Mouse (Mus musculus) ES-Bruce4 (cell line): Measurements from ENCODE around the gene Pus3. TPM values are rescaled to one million over a fixed set of nuclear protein-coding genes. Genes with fewer than 3 reads are reported as not detected.
"Not testable (repeated sequence)": the region's sequence is repeated elsewhere in the genome, so short reads cannot be mapped to it uniquely, and the experiment has no call there.

ENCODE experiments used
- H3K27ac ChIP-seq: 2 replicates; pipeline ENCODE4 v1.5.1; 2012; ENCODE audit warnings: low read length, inconsistent platforms; ENCODE audit not compliant: insufficient read depth
- H3K27me3 ChIP-seq: 2 replicates; pipeline ENCODE4 v1.6.1; 2012; ENCODE audit warnings: mild to moderate bottlenecking, low read length, inconsistent platforms; ENCODE audit not compliant: control insufficient read depth, poor library complexity, insufficient read depth, severe bottlenecking
- H3K36me3 ChIP-seq: 2 replicates; pipeline ENCODE4 v1.6.1; 2012; ENCODE audit warnings: inconsistent platforms, mild to moderate bottlenecking, low read length, moderate library complexity; ENCODE audit not compliant: control insufficient read depth, poor library complexity, insufficient read depth, severe bottlenecking
- H3K4me1 ChIP-seq: one replicate; pipeline ENCODE4 v1.8.1; 2011; ENCODE audit warnings: low read length; ENCODE audit not compliant: control insufficient read depth, insufficient read depth
- H3K4me3 ChIP-seq: 2 replicates; pipeline ENCODE4 v1.5.1; 2011; ENCODE audit warnings: low read depth, mild to moderate bottlenecking, low read length
- H3K9ac ChIP-seq: 2 replicates; pipeline ENCODE4 v1.6.1; 2012; ENCODE audit warnings: low read depth, mild to moderate bottlenecking, inconsistent platforms; ENCODE audit not compliant: poor library complexity, severe bottlenecking
- H3K9me3 ChIP-seq: replicated peaks from 2 replicates; pipeline ENCODE4 v1.6.1; 2012; ENCODE audit warnings: mild to moderate bottlenecking, low read length, inconsistent platforms; ENCODE audit not compliant: control insufficient read depth, poor library complexity, insufficient read depth, severe bottlenecking
- CTCF ChIP-seq: IDR thresholded peaks from one replicate; pipeline ENCODE4 v1.8.1; 2011; ENCODE audit warnings: low read depth, low read length
- EP300 ChIP-seq: IDR thresholded peaks from 2 replicates; pipeline ENCODE4 v1.6.1; 2011; ENCODE audit warnings: low read depth, low read length; ENCODE audit not compliant: insufficient read depth
- POLR2A ChIP-seq: IDR thresholded peaks from one replicate; pipeline ENCODE4 v1.8.1; 2011; ENCODE audit warnings: low read length; ENCODE audit not compliant: insufficient read depth
- polyA plus RNA-seq: library from polyadenylated mRNA; stranded (reverse); fragments of >200 nt; gene quantifications from 2 replicates; pipeline ENCODE4 v1.2.4, GENCODE M21; 2011; ENCODE audit warnings: low read depth; ENCODE audit not compliant: missing spikeins, insufficient read depth, insufficient read length

Gene Pus3
- polyA plus RNA-seq, 1 experiment, result 20.3 TPM

DNA sequence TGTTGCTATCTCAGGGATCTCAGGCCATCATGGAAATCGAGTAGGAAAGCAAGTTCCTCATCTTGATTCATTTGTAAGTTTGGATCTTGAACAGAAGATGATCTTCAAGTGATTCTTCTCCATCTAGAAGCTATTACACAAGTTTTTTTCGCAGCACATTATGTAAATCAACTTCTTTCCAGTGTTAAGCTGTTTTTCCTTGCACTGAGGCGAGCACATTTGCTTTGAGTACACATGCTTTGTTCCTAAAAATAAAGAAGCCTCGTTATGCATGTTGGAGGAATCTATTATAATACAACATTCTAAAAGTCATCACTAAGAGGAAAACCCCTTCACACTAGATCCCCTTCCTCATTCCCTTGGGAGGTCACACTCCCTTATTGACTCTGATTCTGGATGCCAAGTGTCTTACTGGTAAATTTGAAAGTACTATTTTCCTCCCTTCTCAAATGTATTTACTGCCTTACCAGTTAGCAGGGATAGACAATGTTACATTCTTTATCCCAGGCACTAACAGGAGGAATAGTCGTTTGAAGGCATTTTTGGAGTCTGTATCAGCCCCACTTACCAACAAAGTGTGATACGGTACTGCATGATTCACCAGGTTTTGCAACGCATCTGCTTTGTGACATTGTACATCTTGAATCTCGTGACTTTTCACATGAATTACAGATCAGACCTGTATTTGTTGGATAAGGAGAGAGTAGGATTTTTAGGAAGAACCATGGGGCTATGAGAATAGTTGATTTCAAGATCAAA, 49.4 kb downstream of the Pus3 start:
- no peaks in the 10 kb centered on the region for H3K4me1 ChIP-seq
- no peak overlapping the region for H3K9ac ChIP-seq
- H3K27ac ChIP-seq, result no peak overlapping the region
- no peak for TF ChIP-seq CTCF
- no peak for TF ChIP-seq EP300
- TF ChIP-seq POLR2A, result no peak
- no peaks in the 10 kb centered on the region for H3K27me3 ChIP-seq
- H3K4me3 ChIP-seq, result no peak overlapping the region
- H3K36me3 ChIP-seq, result no peaks in the 10 kb centered on the region
- no peaks in the 10 kb centered on the region for H3K9me3 ChIP-seq

DNA sequence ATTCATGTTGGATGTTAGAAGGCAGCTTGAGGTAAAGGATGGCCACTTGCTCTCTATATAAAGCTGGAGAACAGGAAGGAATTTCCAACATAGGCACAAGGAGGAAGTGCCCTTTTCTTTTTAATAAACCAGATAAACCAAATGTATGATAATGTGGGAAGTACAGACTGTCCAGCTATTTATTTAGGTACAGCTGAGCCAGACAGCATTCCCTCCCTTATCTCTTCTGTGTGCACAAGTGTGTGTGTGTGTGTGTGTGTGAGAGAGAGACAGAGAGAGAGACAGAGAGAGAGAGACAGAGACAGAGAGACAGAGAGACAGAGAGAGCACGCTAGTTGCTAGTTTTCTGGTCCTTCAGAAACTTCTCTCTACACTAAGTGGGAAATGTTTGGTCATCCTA, 53.4 kb downstream of the Pus3 start, which contains the start of gene Pate4:
Gene Pate4 (minus strand): TSS at position 101 of the 400 bp plus-strand sequence.
- Histone ChIP-seq H3K36me3 (no peaks in the 10 kb centered on the region), H3K9me3 (no peaks in the 10 kb centered on the region), H3K9ac (no peak within 1 kb of the TSS), H3K27ac (no peak within 1 kb of the TSS), H3K4me3 (no peak within 1 kb of the TSS), H3K27me3 (no peaks in the 10 kb centered on the region), H3K4me1 (no peaks in the 10 kb centered on the region)
- TF ChIP-seq CTCF (no peak), EP300 (no peak), POLR2A (no peak)

DNA sequence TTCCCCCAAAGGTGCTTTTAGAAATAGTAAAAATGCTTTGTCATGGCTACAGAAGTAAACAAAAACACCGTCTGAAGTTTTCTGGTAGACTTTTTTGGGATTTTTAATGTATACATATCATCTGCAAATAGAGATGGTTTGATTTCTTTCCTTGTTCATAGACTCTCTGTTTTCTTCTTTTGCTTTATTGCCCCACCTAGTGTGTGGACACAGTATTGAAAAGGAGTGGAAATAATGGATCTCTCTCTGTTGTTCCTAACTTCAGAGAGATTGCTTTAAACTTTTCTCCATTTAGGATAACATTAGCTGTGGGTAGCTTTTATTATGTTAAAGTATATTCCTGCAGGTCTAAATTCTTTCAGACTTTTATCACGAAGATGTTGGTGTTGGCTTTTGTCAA, 55.6 kb downstream of the Pus3 start:
- no peaks in the 10 kb centered on the region for H3K27me3 ChIP-seq
- no peaks in the 10 kb centered on the region for H3K4me1 ChIP-seq
- no peak overlapping the region for H3K27ac ChIP-seq
- H3K9me3 ChIP-seq, result no peaks in the 10 kb centered on the region
- no peaks in the 10 kb centered on the region for H3K36me3 ChIP-seq
- no peak overlapping the region for H3K9ac ChIP-seq
- H3K4me3 ChIP-seq, result no peak overlapping the region
- no peak for TF ChIP-seq POLR2A
- no peak for TF ChIP-seq EP300
- TF ChIP-seq CTCF, result no peak

DNA sequence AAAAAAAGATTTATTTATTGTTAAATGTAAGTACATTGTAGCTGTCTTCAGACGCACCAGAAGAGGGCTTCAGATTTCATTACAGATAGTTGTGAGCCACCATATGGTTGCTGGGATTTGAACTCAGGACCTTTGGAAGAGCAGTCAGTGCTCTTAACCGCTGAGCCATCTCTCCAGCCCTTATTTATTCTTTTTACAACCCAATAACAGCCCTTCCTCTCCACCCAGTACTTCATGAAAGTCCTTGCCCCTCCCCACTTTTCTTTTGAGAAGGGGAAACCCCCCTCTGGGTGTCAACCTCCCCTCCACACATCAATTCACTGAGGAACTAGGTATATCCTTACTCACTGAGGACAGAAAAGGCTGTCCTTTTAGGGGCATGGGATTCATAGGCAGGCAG, 58.4 kb downstream of the Pus3 start:
- not testable (repeated sequence) for H3K9me3 ChIP-seq, H3K27ac ChIP-seq, H3K9ac ChIP-seq, H3K36me3 ChIP-seq, H3K4me3 ChIP-seq, H3K4me1 ChIP-seq, H3K27me3 ChIP-seq

Other genes with a start within 250 kb of the Pus3 start
- 22.9 and 31.1 TPM in 2 replicates for gene Cdon, start 137.5 kb upstream of the Pus3 start, polyA plus RNA-seq
- gene Gm1113, start 40.3 kb upstream of the Pus3 start, polyA plus RNA-seq, result not detected in 2 replicates
- 2.2 and 2.4 TPM in 2 replicates for gene Ddx25, start 67 bp upstream of the Pus3 start, polyA plus RNA-seq
- gene Pate2, start 11.7 kb downstream of the Pus3 start, polyA plus RNA-seq, result 1.7 TPM in 2 replicates
- 26.1 and 29.5 TPM in 2 replicates for gene Hyls1, start 11.8 kb downstream of the Pus3 start, polyA plus RNA-seq
- gene Pate4, start 53.3 kb downstream of the Pus3 start, polyA plus RNA-seq, result not detected in 2 replicates
- gene Pate3, start 89.6 kb downstream of the Pus3 start, polyA plus RNA-seq, result not detected in 2 replicates
- not detected in 2 replicates for gene Pate1, start 128.8 kb downstream of the Pus3 start, polyA plus RNA-seq
- gene Gm17677, start 182.5 kb downstream of the Pus3 start, polyA plus RNA-seq, result not detected in 2 replicates
- gene Gm17727, start 219.5 kb downstream of the Pus3 start, polyA plus RNA-seq, result not detected in 2 replicates
- gene Gm27235, start 231.5 kb downstream of the Pus3 start, polyA plus RNA-seq, result not detected in 2 replicates
- gene D730048I06Rik, start 231.5 kb downstream of the Pus3 start, polyA plus RNA-seq, result not detected in 2 replicates